Mouse (Mus musculus) bone marrow, adult 2 months (tissue): ENCODE data around the gene Smtnl2.

Experiments
- CTCF ChIP-seq: fragments of 200-500 bp; IDR thresholded peaks from 2 replicates; pipeline ENCODE4 v1.5.1; 2011; ENCODE audit warnings: low read length, control low read depth; ENCODE audit not compliant: control insufficient read depth, insufficient read depth
- POLR2A ChIP-seq: fragments of 200-500 bp; IDR thresholded peaks from 2 replicates; pipeline ENCODE4 v1.6.1; 2011; ENCODE audit warnings: low read depth, mild to moderate bottlenecking, control low read depth, low read length, borderline replicate concordance; ENCODE audit not compliant: control insufficient read depth

DNA sequence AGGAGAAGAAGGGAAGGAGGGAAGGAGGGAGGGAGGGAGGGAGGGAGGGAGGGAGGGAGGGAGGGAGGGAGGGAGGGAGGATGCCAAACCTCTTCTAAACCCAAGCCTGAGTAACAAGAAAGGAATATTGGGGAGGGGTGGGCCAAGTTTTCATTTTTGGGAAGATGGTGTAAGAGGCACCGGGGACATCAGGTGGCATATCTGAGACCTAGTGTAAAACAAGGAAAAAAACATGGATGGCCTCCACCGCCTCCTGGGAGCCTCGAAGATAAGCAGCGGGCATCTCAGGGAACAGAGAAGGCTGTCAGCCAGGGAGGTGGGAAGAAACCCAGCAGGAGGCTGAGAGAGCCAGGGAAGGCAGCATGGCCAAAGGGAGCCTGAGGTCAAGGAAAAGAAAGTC, 6.0 kb downstream of the Smtnl2 start:
- no peak for TF ChIP-seq CTCF
- no peak for TF ChIP-seq POLR2A
